Mouse (Mus musculus): ENCODE results near the gene Cat.

GRCm38 (mm10) chr2:103461210-103461609 lies 23.8 kb downstream of the Cat start:
- TF ChIP-seq CTCF (IDR thresholded peaks at IDR 0.05; ENCODE audit: borderline replicate concordance, insufficient read depth, low read depth, low read length) (no peak), POLR2A (IDR thresholded peaks at IDR 0.05; ENCODE audit: borderline replicate concordance, insufficient read depth, low read length) (no peak)

Measured in cerebellum, adult 2 months (tissue).